Mouse (Mus musculus): ENCODE measurements at regions not wholly inside any gene's neighbourhood (a gene's known extent, or its start where the extent isn't known, plus 50 kb on each side); places are given as distances from the start of the nearest gene placed in this dataset.
"Not testable (repeated sequence)": the region's sequence is repeated elsewhere in the genome, so short reads cannot be mapped to it uniquely, and the experiment has no call there.

DNA sequence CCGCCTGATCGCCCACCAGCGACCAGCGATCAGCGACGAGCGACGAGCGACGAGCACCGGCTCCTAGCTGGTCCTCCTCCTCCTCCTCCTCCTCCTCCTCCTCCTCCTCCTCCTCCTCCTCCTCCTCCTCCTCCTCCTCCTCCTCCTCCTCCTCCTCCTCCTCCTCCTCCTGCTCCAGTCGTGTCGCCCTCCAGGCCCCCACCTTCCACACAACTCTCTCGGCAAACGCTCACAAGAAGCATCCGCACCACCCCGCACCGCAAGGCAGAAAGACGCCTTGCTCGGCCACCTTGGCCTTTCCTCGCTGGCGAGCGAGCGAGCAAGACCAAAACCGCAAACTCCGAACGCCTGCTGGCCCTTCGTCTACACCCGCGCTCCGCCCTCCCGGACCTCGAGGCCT lies 77.6 kb upstream of the Ezh2 start:
- TF ChIP-seq CTCF (IDR thresholded peaks at IDR 0.05; ENCODE audit: low read depth, low read length); EP300 (IDR thresholded peaks at IDR 0.05; ENCODE audit: insufficient read depth, low read depth, low read length); POLR2A (IDR thresholded peaks at IDR 0.05; ENCODE audit: insufficient read depth, low read length): not testable (repeated sequence)
